Mouse (Mus musculus) hindbrain, embryonic 11.5 days (tissue): Measurements from ENCODE around the gene Vmn1r72. TPM values are rescaled to one million over a fixed set of nuclear protein-coding genes. Genes with fewer than 3 reads are reported as not detected.
"Not testable (repeated sequence)": the region's sequence is repeated elsewhere in the genome, so short reads cannot be mapped to it uniquely, and the experiment has no call there.

ENCODE experiments used
- ATAC-seq: fragments of 200-750 bp; cut with Nextera tagmentation; 2 replicates; pipeline ENCODE4 v1.8.0; 2017; ENCODE audit warnings: mild to moderate bottlenecking, moderate TSS enrichment, moderate library complexity; ENCODE audit not compliant: low FRiP score
- DNase-seq: peaks from one replicate; pipeline ENCODE4 v3.0.0-alpha.2; 2015; ENCODE audit warnings: low spot score
- H3K27ac ChIP-seq: fragments of 300-500 bp; sonication (generic); 2 replicates; pipeline ENCODE4 v1.5.1; 2014; ENCODE audit warnings: mild to moderate bottlenecking, low read depth, low read length
- H3K27me3 ChIP-seq: fragments of 300-500 bp; sonication (generic); 2 replicates; pipeline ENCODE4 v1.6.1; 2014; ENCODE audit warnings: mild to moderate bottlenecking, low read length, moderate library complexity, mixed read lengths; ENCODE audit not compliant: control insufficient read depth, insufficient read depth
- H3K36me3 ChIP-seq: fragments of 300-500 bp; sonication (generic); 2 replicates; pipeline ENCODE4 v1.6.1; 2014; ENCODE audit warnings: mild to moderate bottlenecking, low read length, moderate library complexity, mixed read lengths; ENCODE audit not compliant: control insufficient read depth, insufficient read depth
- H3K4me1 ChIP-seq: fragments of 300-500 bp; sonication (generic); replicated peaks from 2 replicates; pipeline ENCODE4 v1.6.1; 2014; ENCODE audit warnings: low read length, mixed read lengths; ENCODE audit not compliant: control insufficient read depth, insufficient read depth
- H3K4me2 ChIP-seq: fragments of 300-500 bp; sonication (generic); replicated peaks from 2 replicates; pipeline ENCODE4 v1.6.1; 2014; ENCODE audit warnings: mild to moderate bottlenecking, low read depth, low read length
- H3K4me3 ChIP-seq: fragments of 300-500 bp; sonication (generic); 2 replicates; pipeline ENCODE4 v1.5.1; 2014; ENCODE audit warnings: low read depth, low read length
- H3K9ac ChIP-seq: fragments of 300-500 bp; sonication (generic); 2 replicates; pipeline ENCODE4 v1.6.1; 2014; ENCODE audit warnings: low read depth, low read length
- H3K9me3 ChIP-seq: fragments of 300-500 bp; sonication (generic); 2 replicates; pipeline ENCODE4 v1.6.1; 2016; ENCODE audit warnings: low read length; ENCODE audit not compliant: control insufficient read depth
- WGBS: fragments of 180-500 bp; shearing (Covaris S2); extraction: QIAGEN DNeasy Blood & Tissue Kit; methylation state at CpG from one replicate; pipeline ENCODE4 v1.1.7; 2014; 5-methylcytosine and 5-hydroxymethylcytosine counted together
- polyA plus RNA-seq: library from polyadenylated mRNA; unstranded; fragments of >200 nt; fragmentation: Nextera tagmentation; extraction: Ambion mirVana; gene quantifications from 2 replicates; pipeline ENCODE4 v1.2.1, GENCODE M21; 2014

The Vmn1r72 gene
- polyA plus RNA-seq: not detected in 2 replicates

GRCm38 (mm10) chr7:11680047-11680446 lies at the start of gene Vmn1r72:
Gene Vmn1r72, minus strand, starts transcription at chr7:11680147.
- not testable (repeated sequence) for ATAC-seq, DNase-seq, H3K9ac ChIP-seq, H3K4me3 ChIP-seq, H3K4me1 ChIP-seq, H3K27me3 ChIP-seq, H3K36me3 ChIP-seq, H3K4me2 ChIP-seq, H3K9me3 ChIP-seq, H3K27ac ChIP-seq

GRCm38 (mm10) chr7:11617082-11617481 lies 62.9 kb downstream of the Vmn1r72 start:
- ATAC-seq (peak; percentile 49; the same call in 1 of the 2 replicates), DNase-seq (peak; percentile 22)
- not testable (repeated sequence) for H3K4me2 ChIP-seq, H3K9me3 ChIP-seq, H3K4me3 ChIP-seq, H3K4me1 ChIP-seq, H3K9ac ChIP-seq, H3K36me3 ChIP-seq, H3K27ac ChIP-seq, H3K27me3 ChIP-seq
- WGBS: 8% methylated on average over 8 of the region's 8 CpGs

Other genes starting within 250 kb of the Vmn1r72 start
- not detected in 2 replicates for gene Zscan4-ps2, start 165.8 kb downstream of the Vmn1r72 start, polyA plus RNA-seq
- not detected in 2 replicates for gene Zscan4-ps3, start 70.8 kb downstream of the Vmn1r72 start, polyA plus RNA-seq
- not detected in 2 replicates for gene Vmn1r73, start 50.1 kb upstream of the Vmn1r72 start, polyA plus RNA-seq
- gene Vmn1r74, start 153.8 kb upstream of the Vmn1r72 start, polyA plus RNA-seq: not detected in 2 replicates
- not detected in 2 replicates for gene Vmn1r75, start 194.5 kb upstream of the Vmn1r72 start, polyA plus RNA-seq